Mouse (Mus musculus): Measurements from ENCODE around the gene Agap1. TPM values are rescaled to one million over a fixed set of nuclear protein-coding genes. Genes with fewer than 3 reads are reported as not detected.

Agap1 gene
- total RNA-seq, 2 experiments from 2014 or later: 240 to 255 TPM

DNA sequence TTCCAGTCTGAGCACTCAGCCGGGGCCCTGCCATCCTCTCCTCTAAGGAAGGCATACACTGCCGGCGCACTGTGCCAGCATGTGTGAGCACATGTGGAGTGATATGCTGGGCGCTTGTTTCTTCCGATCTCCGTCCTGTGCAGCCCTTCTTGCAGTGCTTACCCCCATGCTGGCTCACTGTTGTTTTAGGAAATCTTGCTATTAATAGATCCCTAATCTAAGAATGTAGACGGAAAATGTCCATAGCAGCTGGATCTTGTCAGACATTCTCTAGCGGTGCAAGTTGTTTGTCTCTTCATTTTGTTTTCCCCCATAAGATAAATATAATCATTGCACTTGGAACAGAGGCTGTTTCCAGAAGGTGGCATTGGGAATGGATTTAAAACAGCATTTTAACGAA, 79.1 kb downstream of the Agap1 start:
- intact Hi-C loops (cut with DNase I): no loop called here
- no peak for DNase-seq (ENCODE audit: low spot score in 2 of 2)

DNA sequence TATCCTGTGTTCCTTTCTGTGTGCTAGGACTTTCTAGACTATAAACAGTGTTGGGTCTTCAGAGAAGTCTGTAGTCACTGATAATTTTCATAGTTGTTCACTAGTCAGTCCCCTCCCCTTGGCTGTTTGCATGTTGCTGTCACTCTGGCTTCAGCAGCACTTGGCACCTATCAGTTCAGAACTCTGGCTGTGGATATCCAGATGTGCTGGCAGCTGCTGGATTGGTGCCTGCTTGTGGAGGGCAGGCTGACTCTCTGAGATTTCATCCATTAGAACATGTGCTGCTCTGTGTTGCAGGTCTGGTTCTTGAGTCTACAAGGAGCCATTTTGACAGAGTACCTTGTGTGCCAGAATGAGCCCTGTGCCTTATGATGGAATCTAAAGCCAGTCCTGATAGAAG, 80.6 kb downstream of the Agap1 start:
- intact Hi-C loops (cut with DNase I): no loop called here
- no peak for DNase-seq (ENCODE audit: low spot score in 2 of 2)

DNA sequence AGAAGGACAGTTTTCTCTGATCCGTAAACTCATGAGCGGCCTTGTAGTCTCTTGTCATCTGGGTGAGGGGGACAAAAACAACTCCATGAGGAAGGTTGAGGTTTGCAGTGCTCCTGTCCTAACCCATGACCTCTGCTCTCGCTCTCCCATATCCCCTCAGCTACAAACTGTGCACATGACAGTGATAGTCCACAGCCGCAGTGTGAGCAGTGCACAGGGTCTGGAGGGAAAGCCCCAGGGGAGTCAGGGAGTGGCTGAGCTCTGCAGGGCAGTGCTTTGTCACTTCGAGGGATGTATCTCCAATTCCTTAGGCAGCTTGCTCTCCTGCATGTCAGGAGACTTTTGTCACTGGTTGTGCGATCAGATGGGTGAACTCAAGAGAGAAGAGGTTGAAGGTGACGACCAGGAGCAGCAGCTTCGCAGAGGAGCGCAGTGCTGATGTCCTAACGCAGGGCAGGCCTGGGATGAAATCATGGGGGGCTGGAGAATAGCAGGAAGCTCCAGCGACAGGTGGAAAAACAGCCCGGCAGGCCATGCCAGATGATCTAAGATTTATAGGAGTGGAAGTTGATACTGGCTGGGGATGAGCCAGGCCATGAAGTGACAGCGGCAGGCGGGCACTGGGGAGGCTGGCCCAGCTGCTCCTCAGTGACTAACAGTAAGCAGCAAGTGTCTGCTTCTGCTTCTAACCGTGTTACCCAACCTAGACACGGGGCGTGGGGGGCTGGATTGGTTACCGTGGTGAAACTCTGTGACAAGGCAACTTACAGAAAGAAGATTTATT, 83.7 kb downstream of the Agap1 start:
- no peak for DNase-seq (ENCODE audit: low spot score in 2 of 2)
- intact Hi-C loops (cut with DNase I): no loop called here

DNA sequence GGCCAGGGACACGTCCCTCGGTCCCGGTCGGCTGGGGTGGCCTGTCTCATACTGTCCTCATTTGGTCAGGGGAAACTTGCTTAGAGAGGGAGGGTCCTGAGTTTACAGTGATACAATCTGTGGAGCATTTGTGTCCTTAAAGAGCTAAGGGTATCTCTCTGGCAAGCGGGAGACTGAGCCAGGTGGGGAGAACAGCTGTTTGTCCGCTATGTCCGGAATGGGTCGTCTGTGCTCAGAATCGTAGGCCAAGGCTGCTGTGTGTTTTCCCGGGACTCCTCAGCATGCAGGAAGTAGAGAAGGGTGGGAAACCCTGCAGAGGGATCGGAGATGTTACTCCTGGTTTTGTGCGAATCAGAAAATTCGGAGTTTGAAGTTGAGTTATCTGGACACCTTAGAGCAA, 84.5 kb downstream of the Agap1 start:
- intact Hi-C loops (cut with DNase I): no loop called here

DNA sequence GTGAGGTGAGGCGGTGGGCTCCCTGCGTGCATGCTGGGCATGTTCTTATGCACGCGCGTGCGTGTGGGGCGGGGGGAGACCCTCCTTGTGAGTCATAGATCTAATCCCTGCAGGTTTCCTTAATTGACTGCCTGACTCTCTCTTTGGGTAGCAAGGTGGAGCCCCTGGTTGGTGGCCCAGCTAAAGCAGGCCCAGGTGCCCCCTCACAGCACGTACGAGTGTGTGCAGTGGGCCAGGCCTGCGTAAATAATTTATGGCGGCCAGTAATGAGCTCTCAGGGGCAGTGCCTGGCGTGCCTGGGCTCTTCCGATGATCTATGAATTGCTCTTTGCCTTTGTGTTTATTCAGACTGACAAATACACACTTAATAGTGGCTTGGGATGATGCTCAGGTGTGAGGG, 86.5 kb downstream of the Agap1 start:
- no peak for DNase-seq (ENCODE audit: low spot score in 2 of 2)

More for the DNA sequence above, 84.5 kb downstream of the Agap1 start:
- no peak for DNase-seq (ENCODE audit: low spot score in 2 of 2)

DNA sequence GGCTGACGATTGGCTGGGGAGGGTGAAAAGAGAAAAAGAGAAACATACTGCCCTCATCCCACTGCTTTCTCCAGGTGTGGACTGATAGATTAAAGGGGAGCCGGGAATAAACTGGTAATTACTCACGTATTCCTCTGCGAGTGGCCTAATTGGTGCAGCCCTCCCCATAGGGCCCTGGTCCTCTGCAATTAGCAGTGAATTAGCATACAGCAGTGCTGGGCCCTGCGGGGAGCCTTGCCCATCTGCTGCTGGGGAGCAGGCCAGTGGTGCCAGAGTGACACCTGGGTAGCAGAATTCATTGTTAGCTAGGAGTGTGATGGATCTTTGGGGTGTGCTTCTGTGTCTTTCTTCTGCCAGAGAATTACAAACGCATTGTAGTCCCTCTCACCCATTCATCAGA, 87.9 kb downstream of the Agap1 start:
- intact Hi-C loops (cut with DNase I): no loop called here
- DNase-seq (ENCODE audit: low spot score in 2 of 2): no peak

More for the DNA sequence above, 86.5 kb downstream of the Agap1 start:
- intact Hi-C loops (cut with DNase I): no loop called here

DNA sequence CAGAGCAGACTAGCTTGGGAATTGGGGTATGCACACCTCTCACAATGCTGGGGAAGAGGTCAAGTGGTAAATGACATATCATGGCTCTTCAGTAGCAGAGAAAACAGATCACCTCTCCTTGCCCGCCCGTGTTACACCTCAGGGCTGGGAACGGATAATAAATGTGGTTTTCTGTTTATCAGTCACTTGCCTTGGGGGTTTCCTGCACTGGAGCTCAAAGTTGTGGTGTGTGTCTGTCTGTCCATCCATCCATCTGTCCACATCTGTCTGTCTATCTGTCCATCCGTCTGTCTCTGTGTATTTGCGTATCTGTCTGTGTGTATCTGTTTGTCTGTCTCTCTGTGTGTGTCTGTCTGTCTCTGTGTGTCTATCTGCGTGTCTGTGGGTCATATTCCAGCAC, 88.7 kb downstream of the Agap1 start:
- DNase-seq (ENCODE audit: low spot score in 2 of 2): no peak
- intact Hi-C loops (cut with DNase I): no loop called here

DNA sequence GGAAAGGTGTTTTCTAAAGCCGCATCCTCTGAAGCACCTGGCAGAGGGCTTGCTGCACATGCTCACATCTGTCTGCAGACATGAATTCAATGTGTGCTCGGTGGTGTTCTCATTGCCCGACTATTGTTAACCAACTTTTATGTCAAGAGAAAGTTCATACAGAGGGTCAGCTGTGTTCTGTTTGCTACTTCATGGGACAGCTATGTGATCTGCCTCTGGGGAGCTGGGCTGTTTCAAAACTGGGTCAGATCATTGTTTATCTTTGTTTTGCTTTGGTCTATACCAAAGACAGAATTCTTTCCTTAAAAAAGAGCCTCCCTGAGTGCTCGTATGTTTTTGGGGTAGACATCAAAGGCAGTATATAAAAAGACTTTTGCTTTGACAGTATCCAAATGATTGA, 89.5 kb downstream of the Agap1 start:
- intact Hi-C loops (cut with DNase I): no loop called here
- DNase-seq (ENCODE audit: low spot score in 2 of 2): no peak

DNA sequence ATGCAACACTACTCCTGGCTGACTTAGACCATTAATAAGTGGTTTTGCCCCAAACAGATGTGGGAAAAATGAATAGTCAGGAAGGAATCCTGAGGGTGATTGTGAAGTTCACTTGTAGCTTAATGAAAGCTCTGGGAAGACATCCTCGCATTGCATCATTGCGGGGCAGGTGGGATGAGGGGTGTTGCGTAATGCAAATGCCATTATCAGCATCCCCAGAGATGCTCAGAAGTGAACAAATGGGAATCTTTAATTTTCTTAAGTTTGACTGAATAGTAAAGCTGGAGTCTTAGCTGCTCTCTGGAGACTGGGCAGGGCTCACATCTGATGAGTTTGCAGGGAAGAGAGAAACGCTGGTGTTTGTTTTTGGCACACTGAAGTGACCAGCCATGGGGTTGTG, 90.5 kb downstream of the Agap1 start:
- intact Hi-C loops (cut with DNase I): no loop called here
- no peak for DNase-seq (ENCODE audit: low spot score in 2 of 2)

DNA sequence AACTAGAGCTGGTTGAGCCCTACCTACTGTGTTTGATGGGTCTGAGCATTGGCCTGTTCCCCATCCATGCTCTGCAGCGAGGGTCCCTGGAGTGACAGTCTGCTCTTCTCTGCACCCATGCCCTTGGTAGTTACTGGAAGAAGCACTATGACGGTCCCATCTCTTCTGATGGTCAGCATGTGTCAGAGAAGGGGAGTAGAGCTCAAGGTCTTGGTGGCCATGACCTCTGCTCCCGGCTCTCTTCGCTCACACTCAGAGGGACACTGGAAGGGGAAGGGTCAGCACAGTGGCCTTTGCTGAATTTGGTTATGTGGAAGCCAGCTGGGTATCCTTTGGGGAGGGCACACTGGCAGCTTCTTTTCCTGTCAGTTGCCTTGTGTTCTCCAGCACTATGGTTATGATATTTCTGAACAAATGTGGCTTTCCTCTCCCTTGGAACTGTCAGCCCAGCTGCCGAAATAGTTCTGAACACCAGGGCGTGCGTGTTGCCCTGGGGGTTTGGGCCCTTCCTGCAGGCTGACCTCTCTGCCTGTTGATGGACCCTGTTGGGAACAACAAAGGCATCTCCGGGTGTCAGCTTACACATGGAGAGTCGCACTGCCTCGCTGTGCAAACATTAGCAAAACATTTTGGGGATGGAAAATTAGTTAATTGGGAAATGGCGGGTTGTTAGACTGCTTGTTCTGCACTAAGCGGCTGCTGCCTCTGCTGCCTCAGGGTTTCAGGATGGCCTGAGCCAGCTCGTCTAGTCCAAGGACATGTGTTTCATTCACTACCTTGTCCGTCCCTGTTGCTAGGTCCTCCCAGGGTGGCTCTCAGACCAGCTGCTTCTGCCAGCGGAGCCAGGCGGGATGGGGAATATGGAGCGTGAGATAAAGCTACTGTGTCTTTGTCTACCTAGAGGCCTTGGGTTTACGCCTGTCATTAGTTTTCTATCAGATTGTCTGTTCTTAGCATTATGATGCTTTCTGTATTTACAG, 93.2 kb downstream of the Agap1 start:
- intact Hi-C loops (cut with DNase I): no loop called here
- no peak for DNase-seq (ENCODE audit: low spot score in 2 of 2)

DNA sequence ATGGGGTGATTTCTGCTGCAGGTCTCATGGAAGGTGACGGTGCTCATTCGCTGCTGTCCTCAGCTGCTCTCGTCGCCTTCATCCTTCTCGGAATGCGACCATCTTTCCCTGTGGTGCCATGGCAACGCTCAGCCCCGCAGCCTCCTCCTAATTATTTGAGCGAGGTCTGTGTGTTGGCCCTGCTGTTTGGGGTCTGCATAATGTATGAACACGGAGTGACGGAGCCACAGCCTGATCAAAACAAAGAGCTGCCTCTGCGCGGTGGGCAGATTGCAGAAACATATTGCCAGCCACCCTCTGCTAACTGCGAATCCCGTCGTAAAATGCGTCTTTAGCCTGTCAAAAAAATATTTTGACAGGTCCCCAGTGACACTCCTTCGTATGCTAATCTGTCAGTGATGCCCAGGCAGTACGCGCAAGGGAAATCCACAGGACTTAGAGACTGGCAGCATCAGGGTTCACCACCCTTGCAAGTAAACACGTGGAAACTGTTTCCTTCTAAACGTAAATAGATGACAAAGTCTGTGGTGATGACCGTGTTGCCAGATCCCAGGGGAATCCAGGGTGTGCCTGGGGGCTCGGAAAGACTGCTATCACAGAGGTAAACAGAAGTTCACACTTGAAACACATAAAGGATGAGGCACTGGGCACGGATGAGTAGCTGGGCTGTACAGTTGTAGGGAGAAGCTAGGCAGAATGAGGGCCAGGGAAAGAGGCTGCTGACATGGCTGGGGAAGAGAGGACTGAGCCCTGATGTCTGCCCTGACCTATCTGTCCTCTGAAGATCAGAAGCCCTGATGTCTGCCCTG, 95.7 kb downstream of the Agap1 start:
- intact Hi-C loops (cut with DNase I): no loop called here
- no peak for DNase-seq (ENCODE audit: low spot score in 2 of 2)

DNA sequence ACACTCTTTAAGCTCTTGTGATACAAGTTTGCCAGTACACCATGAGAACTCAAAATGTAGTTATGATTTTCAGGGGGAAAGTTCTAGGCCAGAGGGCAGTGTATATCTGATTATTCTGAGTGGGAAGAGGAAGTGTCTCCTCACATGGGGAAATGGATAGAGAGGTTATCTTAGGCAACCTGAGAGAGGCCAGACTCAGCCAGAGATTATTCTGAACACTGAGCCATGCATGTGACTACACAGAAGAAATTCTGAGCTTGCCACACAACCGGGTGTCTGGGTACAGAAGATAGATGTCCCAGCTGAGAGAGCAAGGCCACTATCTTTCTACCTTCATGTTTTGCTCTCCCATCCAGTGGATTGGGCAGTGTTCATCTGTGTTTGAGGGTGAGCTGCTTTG, 97.9 kb downstream of the Agap1 start:
- DNase-seq (ENCODE audit: low spot score in 2 of 2): no peak
- intact Hi-C loops (cut with DNase I): no loop called here

DNA sequence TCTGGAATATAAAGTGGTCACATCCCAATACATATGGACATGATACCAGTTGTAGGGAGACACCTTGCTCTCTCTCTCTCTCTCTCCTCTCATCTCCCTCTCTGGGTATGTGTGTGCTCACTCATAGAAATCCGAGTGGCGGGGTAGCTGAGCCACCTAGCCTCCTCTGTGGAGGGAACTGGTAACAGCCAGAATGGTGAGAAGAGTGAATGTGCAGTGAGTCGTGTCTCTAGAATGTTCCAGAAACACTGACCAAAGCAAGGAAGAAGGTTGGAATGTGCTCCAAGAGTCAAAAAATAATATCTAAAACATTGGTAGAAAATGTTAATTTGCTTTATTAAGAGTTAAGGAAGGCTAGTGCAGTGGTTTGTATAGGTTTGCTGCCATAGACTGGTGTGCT, 99.2 kb downstream of the Agap1 start:
- DNase-seq (ENCODE audit: low spot score in 2 of 2): no peak
- intact Hi-C loops (cut with DNase I): no loop called here

DNA sequence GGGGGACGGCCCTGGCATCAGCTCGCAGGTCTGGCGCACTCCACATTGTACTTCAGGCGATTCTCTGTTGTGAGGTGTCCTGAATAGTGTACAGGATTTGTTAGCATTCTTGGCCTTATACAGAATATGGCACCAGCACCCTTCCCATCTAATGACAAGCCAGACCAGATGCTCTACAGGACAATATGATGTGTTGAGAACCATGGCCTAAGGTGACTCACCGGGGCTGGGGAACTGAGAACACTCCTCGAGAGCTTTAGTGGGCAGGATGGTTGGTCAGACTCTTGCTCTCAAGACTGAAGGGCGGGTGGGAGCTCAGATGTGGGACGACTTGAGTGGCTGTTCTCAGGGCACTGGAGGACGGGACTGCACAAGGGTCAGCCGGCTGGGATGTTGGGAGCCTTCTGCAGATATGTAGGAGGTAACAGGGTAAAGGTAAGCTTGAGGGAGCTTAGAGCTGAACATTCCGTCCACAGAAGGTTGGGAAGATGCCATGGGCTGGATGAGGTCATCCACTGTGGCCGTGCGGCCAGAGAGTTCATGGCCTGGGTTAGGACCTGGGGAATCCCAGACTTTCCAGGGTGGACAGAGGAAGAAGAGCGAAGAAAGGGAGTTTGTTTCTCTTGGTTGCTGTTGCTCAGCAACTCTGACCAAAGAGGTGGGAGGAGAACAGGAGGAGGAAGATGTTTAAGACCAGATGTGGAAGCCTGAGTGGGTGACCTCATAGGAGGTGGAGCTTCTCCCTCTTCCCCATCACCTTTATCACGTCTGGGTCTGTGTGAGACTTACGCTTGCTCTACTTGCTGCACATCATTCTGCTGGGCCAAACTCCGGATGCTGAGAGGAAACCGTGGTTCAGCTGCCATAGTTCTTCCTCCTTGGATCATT, 100.6 kb downstream of the Agap1 start:
- intact Hi-C loops (cut with DNase I): no loop called here

DNA sequence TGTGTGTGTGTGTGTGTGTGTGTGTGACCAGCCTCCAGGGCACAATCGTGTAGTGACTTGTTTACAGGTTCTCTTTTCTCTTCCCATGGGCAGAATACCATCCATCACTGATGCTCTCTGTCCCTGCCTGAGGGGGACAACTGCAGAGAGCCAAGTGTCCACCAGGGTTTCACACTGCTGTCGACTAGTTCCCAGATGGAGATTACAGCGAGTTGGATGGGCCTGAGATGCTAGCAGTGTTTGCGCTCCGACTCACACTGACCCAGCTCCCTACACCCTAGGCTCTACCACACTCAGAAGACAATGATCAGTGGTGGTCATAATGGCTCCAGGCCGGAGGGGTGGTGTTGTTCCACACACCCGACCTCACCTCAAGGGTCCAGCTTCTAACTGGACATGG, 101.4 kb downstream of the Agap1 start:
- no peak for DNase-seq (ENCODE audit: low spot score in 2 of 2)
- intact Hi-C loops (cut with DNase I): no loop called here

More for the DNA sequence above, 100.6 kb downstream of the Agap1 start:
- no peak for DNase-seq (ENCODE audit: low spot score in 2 of 2)

DNA sequence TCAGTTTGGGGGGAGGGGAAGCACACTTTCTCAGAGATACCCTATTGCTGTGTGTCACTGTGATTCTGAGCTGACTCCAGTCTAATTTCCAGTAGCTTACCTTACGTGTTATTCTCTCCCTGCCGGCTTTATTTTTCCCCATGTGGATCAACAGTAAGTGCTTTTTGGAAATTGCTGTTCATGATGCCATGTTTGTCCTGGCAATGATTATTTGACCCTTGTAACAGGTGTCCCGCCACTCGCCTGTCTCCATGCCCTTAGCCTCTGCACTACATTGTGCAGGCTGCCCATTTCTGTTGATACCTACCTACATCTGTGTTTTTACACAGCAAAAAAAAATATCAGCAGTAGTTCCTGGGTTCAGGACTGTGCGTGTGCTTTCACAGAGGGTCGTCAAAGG, 102.8 kb downstream of the Agap1 start:
- no peak for DNase-seq (ENCODE audit: low spot score in 2 of 2)
- intact Hi-C loops (cut with DNase I): no loop called here

DNA sequence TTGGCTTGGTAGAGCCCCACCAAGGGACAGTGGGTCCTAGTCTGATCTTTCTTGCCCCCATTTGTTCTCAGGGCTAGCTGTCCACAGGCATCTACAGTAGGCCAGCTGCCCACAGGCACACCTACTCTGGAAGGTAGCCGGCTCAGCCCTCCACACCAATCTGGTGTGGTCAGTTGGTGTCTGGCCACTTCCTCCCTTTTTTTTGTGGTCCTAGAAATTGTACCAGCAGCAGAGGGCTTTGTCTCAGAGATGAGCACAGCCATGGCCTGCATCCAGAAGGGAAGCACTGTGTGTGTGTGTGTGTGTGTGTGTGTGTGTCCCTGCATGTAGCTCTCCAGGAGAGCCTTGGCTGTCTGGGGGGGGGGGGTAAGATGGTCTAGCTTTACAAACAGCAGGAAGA, 103.5 kb downstream of the Agap1 start:
- intact Hi-C loops (cut with DNase I): no loop called here
- DNase-seq (ENCODE audit: low spot score in 2 of 2): no peak

DNA sequence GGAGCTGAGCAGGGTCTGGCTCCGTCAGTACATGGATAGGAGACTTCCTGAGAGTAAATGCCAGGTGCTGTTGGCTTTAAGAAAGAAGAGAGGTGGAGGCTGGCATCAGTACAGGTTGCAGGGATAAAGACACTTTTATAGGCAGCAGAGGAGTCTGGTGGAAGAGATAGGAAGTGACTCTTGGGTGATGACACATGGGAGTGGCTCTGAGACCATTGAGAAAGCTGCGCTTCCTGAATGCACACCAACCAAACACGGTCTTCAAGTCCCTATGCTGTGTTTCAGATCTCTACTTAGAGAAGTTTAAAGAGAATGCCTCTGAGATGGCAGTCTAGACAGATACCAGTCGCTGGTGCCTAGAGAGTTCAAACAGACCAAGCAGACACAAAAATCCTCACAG, 108.8 kb downstream of the Agap1 start:
- intact Hi-C loops (cut with DNase I): no loop called here
- DNase-seq (ENCODE audit: low spot score in 2 of 2): no peak
